Mouse (Mus musculus): ENCODE data around the gene Ilf3.

DNA sequence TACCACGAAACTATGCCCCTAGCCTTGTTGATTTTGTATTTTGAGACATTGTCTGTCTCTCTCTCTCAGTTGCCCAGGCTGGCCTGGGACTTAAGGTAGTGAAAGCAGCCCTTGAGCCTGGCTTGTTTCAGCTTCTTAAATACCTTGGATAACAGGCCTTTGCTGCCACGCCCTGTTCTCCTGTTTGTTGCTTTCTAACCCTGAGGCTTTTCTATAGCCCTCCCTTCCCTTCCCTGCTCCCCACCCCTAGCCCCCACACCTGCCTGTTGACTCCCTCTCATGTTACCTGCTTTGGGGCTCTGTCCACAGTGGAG, 14.3 kb upstream of the Ilf3 start:
- TF ChIP-seq CTCF (IDR thresholded peaks at IDR 0.05; ENCODE audit: low read depth) (no peak), EP300 (IDR thresholded peaks at IDR 0.05; ENCODE audit: low read depth) (no peak)

Data from liver, embryonic 14.5 days (tissue).